Mouse (Mus musculus) thymus, postnatal 36 days (tissue): Measurements from ENCODE around the gene Carmil2.

Experiments used
- DNase-seq, 2 experiments: peaks; one replicate each; pipeline ENCODE4 v3.0.0; 2022; ENCODE audit warnings: mixed read lengths in 2 of 2

The Carmil2 gene

GRCm38 (mm10) chr8:105685796-105686308 is at the start of gene Carmil2:
TSS of gene Carmil2 (plus strand) at chr8:105686274.
- peak; percentile 96 to 98 for DNase-seq

- DNase-seq, result peak in 1 of 2 experiments; percentile 82
Measured at GRCm38 (mm10) chr8:105636963-105637510, 49.0 kb upstream of the Carmil2 start, which contains the start of gene Agrp. TSS of gene Agrp (minus strand) at chr8:105637393.

GRCm38 (mm10) chr8:105637601-105638041 is 48.5 kb upstream of the Carmil2 start:
- peak in 1 of 2 experiments; percentile 44 for DNase-seq

GRCm38 (mm10) chr8:105638510-105638909 is 47.6 kb upstream of the Carmil2 start:
- peak; percentile 44 to 49 for DNase-seq

GRCm38 (mm10) chr8:105639835-105640234 is 46.2 kb upstream of the Carmil2 start:
- DNase-seq, result no peak

- no peak for DNase-seq
Measured at GRCm38 (mm10) chr8:105640511-105640910, 45.6 kb upstream of the Carmil2 start.

GRCm38 (mm10) chr8:105645205-105645604 is 40.9 kb upstream of the Carmil2 start:
- no peak for DNase-seq

- no peak for DNase-seq
Measured at GRCm38 (mm10) chr8:105648929-105649328, 37.1 kb upstream of the Carmil2 start.

GRCm38 (mm10) chr8:105657641-105658040 is 28.4 kb upstream of the Carmil2 start:
- DNase-seq, result no peak

- DNase-seq, result no peak
Measured at GRCm38 (mm10) chr8:105661167-105661566, 24.9 kb upstream of the Carmil2 start.

GRCm38 (mm10) chr8:105677891-105678290 is 8.2 kb upstream of the Carmil2 start:
- no peak for DNase-seq

- peak in 1 of 2 experiments; percentile 54 for DNase-seq
Measured at GRCm38 (mm10) chr8:105685325-105685724, 749 bp upstream of the Carmil2 start.

GRCm38 (mm10) chr8:105686551-105686950 is 477 bp downstream of the Carmil2 start:
- peak; percentile 56 to 68 for DNase-seq

GRCm38 (mm10) chr8:105687512-105687911 is 1.4 kb downstream of the Carmil2 start:
- DNase-seq, result peak in 1 of 2 experiments; percentile 32

- peak in 1 of 2 experiments; percentile 12 for DNase-seq
Measured at GRCm38 (mm10) chr8:105688242-105688752, 2.2 kb downstream of the Carmil2 start.

GRCm38 (mm10) chr8:105689256-105689982 is 3.3 kb downstream of the Carmil2 start:
- DNase-seq, result peak in 1 of 2 experiments; percentile 21

GRCm38 (mm10) chr8:105689983-105690360 is 3.9 kb downstream of the Carmil2 start:
- DNase-seq, result no peak

GRCm38 (mm10) chr8:105690978-105691377 is 4.9 kb downstream of the Carmil2 start:
- DNase-seq, result no peak

- no peak for DNase-seq
Measured at GRCm38 (mm10) chr8:105692449-105693182, 6.5 kb downstream of the Carmil2 start.

- peak in 1 of 2 experiments; percentile 43 for DNase-seq
Measured at GRCm38 (mm10) chr8:105693648-105694047, 7.6 kb downstream of the Carmil2 start.

GRCm38 (mm10) chr8:105694051-105694799 is 8.2 kb downstream of the Carmil2 start:
- DNase-seq, result peak in 1 of 2 experiments; percentile 24
